Mouse (Mus musculus): ENCODE results near the gene Tmem104. TPM values are rescaled to one million over a fixed set of nuclear protein-coding genes. Genes with fewer than 3 reads are reported as not detected.

Tmem104 gene
- total and polyA plus RNA-seq, 2 experiments from 2014 or later, result 8.5 to 12.9 TPM

GRCm38 (mm10) chr11:115151755-115152429 lies 35.4 kb upstream of the Tmem104 start:
- Histone ChIP-seq H3K27ac (ENCODE audit: low read depth, low read length) (no peak overlapping the region), H3K4me3 (ENCODE audit: low read depth, low read length) (peak overlapping the region; percentile 33), H3K9ac (replicated peaks; ENCODE audit: low read length, poor library complexity, severe bottlenecking) (peak overlapping the region; percentile 14; the same call in 1 of the 2 replicates), H3K36me3 (ENCODE audit: insufficient read depth, low read length) (no peaks in the 10 kb centered on the region), H3K27me3 (ENCODE audit: insufficient read depth, low read length) (peaks cover 27% of the 10 kb centered on the region), H3K4me2 (ENCODE audit: low read depth, low read length, poor library complexity, severe bottlenecking) (peak overlapping the region; percentile 46), H3K9me3 (ENCODE audit: low read length) (0 out of 2 replicates have a peak, but pooled peaks cover 5% of the 10 kb centered on the region), H3K4me1 (ENCODE audit: insufficient read depth, low read length) (no peaks in the 10 kb centered on the region)
- DNase-seq (ENCODE audit: low spot score) (peak; percentile 80), ATAC-seq (ENCODE audit: low FRiP score) (peak; percentile 68; the same call in 1 of the 2 replicates)
- TF ChIP-seq CTCF (IDR thresholded peaks at IDR 0.05), result no peak
- WGBS, result 3% methylated on average over 15 of the region's 15 CpGs

DNA sequence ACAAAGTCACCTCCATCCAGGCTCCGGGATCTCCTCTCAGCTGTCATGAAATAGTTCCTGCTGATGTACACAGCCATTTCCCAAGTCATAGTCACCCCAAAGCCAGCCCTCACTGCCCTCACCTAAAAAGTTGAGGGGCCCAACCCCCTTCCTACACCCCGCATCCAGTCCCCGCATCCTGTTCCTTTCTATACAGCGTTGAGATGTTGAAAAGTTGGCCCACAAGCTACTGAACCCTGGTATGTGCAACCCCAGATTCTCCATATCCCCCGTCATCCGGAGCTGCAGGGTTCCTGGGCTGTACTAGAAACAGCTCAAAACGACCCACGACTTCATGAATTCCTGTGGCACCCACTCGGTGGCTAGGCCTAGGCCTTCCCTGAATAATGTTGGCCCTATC lies 34.2 kb upstream of the Tmem104 start:
- Histone ChIP-seq H3K27me3 (ENCODE audit: insufficient read depth, low read length) (peaks cover 29% of the 10 kb centered on the region), H3K27ac (ENCODE audit: low read depth, low read length) (no peak overlapping the region), H3K4me3 (ENCODE audit: low read depth, low read length) (no peak overlapping the region), H3K4me2 (ENCODE audit: low read depth, low read length, poor library complexity, severe bottlenecking) (no peak overlapping the region), H3K9me3 (ENCODE audit: low read length) (0 out of 2 replicates have a peak, but pooled peaks cover 5% of the 10 kb centered on the region), H3K36me3 (ENCODE audit: insufficient read depth, low read length) (no peaks in the 10 kb centered on the region), H3K4me1 (ENCODE audit: insufficient read depth, low read length) (no peaks in the 10 kb centered on the region), H3K9ac (replicated peaks; ENCODE audit: low read length, poor library complexity, severe bottlenecking) (no peak overlapping the region)
- no peak for TF ChIP-seq CTCF (IDR thresholded peaks at IDR 0.05)
- DNase-seq (ENCODE audit: low spot score) (no peak), ATAC-seq (ENCODE audit: low FRiP score) (no peak)
- WGBS, result 83% methylated on average over 9 of the region's 9 CpGs

- H3K4me3 ChIP-seq (ENCODE audit: low read depth, low read length), result peak overlapping the region; percentile 24; the same call in 1 of the 2 replicates
- peak overlapping the region; percentile 21; the same call in 1 of the 2 replicates for H3K4me2 ChIP-seq (ENCODE audit: low read depth, low read length, poor library complexity, severe bottlenecking)
- peak; percentile 85 for TF ChIP-seq CTCF (IDR thresholded peaks at IDR 0.05)
- WGBS, result under 1% methylated on average over 34 of the region's 35 CpGs
- ATAC-seq (ENCODE audit: low FRiP score) (no peak), DNase-seq (ENCODE audit: low spot score) (peak; percentile 63)
- H3K36me3 ChIP-seq (ENCODE audit: insufficient read depth, low read length), result no peaks in the 10 kb centered on the region
- 0 out of 2 replicates have a peak, but pooled peaks cover 5% of the 10 kb centered on the region for H3K9me3 ChIP-seq (ENCODE audit: low read length)
- no peak overlapping the region for H3K27ac ChIP-seq (ENCODE audit: low read depth, low read length)
- H3K4me1 ChIP-seq (ENCODE audit: insufficient read depth, low read length), result no peaks in the 10 kb centered on the region
- peaks cover 29% of the 10 kb centered on the region for H3K27me3 ChIP-seq (ENCODE audit: insufficient read depth, low read length)
- no peak overlapping the region for H3K9ac ChIP-seq (replicated peaks; ENCODE audit: low read length, poor library complexity, severe bottlenecking)
Measured at GRCm38 (mm10) chr11:115153699-115154292, 33.5 kb upstream of the Tmem104 start.

DNA sequence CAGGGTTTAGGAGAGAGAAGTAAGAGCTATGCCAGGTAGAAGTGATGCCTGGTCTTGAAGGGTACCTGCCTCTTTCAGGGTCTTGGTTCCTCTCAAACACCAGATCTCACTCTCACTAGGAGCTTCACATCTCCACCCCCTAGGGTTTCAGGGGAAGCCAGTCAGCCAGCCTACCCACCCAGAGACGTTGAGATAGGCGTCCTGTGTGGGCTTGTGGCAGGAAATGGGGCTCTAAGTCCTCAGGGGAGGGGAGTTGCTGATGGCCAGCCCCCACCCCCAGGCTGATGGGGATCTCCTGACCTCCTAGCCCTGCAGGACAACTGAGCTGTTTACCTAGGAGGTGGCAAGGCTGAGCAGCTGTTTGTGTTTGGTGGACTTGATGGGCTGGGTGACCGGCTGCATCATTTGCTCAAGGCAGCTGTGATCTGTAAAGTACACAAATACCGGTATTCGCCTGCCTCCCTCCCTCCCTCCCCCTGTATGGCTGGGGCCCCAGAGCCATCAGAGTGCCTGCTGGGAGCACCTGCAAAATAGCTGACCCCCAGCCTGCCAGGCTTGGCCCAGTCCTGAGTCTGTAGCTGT lies 32.1 kb upstream of the Tmem104 start:
- Histone ChIP-seq H3K4me1 (ENCODE audit: insufficient read depth, low read length) (no peaks in the 10 kb centered on the region), H3K36me3 (ENCODE audit: insufficient read depth, low read length) (no peaks in the 10 kb centered on the region), H3K4me2 (ENCODE audit: low read depth, low read length, poor library complexity, severe bottlenecking) (no peak overlapping the region), H3K27ac (ENCODE audit: low read depth, low read length) (no peak overlapping the region), H3K9ac (replicated peaks; ENCODE audit: low read length, poor library complexity, severe bottlenecking) (no peak overlapping the region), H3K27me3 (ENCODE audit: insufficient read depth, low read length) (peaks cover 29% of the 10 kb centered on the region), H3K9me3 (ENCODE audit: low read length) (no peaks in the 10 kb centered on the region), H3K4me3 (ENCODE audit: low read depth, low read length) (no peak overlapping the region)
- 22% methylated on average over 5 of the region's 5 CpGs for WGBS
- DNase-seq (ENCODE audit: low spot score) (no peak), ATAC-seq (ENCODE audit: low FRiP score) (no peak)
- TF ChIP-seq CTCF (IDR thresholded peaks at IDR 0.05), result no peak

- Histone ChIP-seq H3K27me3 (ENCODE audit: insufficient read depth, low read length) (peaks cover 41% of the 10 kb centered on the region), H3K4me3 (ENCODE audit: low read depth, low read length) (no peak overlapping the region), H3K36me3 (ENCODE audit: insufficient read depth, low read length) (no peaks in the 10 kb centered on the region), H3K9ac (replicated peaks; ENCODE audit: low read length, poor library complexity, severe bottlenecking) (no peak overlapping the region), H3K4me2 (ENCODE audit: low read depth, low read length, poor library complexity, severe bottlenecking) (no peak overlapping the region), H3K27ac (ENCODE audit: low read depth, low read length) (no peak overlapping the region), H3K9me3 (ENCODE audit: low read length) (no peaks in the 10 kb centered on the region), H3K4me1 (ENCODE audit: insufficient read depth, low read length) (peaks cover 2% of the 10 kb centered on the region; the same call in 1 of the 2 replicates)
- ATAC-seq (ENCODE audit: low FRiP score) (no peak), DNase-seq (ENCODE audit: low spot score) (no peak)
- 36% methylated on average over 12 of the region's 12 CpGs for WGBS
- TF ChIP-seq CTCF (IDR thresholded peaks at IDR 0.05), result no peak
Measured at GRCm38 (mm10) chr11:115157933-115158719, 29.2 kb upstream of the Tmem104 start.

Measured in midbrain, postnatal 0 days (tissue).